In genomic region chr19:3414268-3414733, GRCm38 (mm10) we compare ENCODE assay signal across 8 mouse cellular contexts. TPM values are rescaled to one million over a fixed set of nuclear protein-coding genes. Genes with fewer than 3 reads are reported as not detected.
DNase-seq lines count a peak whose midpoint lies in the region; ATAC-seq lines count a peak whose summit lies in the region.

Gene Gal, minus strand, starts transcription at chr19:3414544.

- peak; percentile 34 for DNase-seq in gastrocnemius, postnatal 14 days
- DNase-seq in gastrocnemius, adult 18-20 months (ENCODE audit: low spot score): no peak
- DNase-seq in adrenal gland, adult 8-10 months: no peak
- DNase-seq in kidney, postnatal 10 days: peak; percentile 59
- peak; percentile 31 for DNase-seq in midbrain, embryonic 10.5 days (ENCODE audit: low spot score)
- no peak for DNase-seq in thymus, postnatal 10 days (ENCODE audit: low spot score in 2 of 2)

- peak within 1 kb of the TSS; percentile 43; the same call in 1 of the 2 replicates for H3K9ac ChIP-seq in heart, embryonic 11.5 days (ENCODE audit: low read depth, low read length)
- H3K9ac ChIP-seq in stomach, embryonic 16.5 days (ENCODE audit: low read length): peak within 1 kb of the TSS; percentile 36

- H3K4me2 ChIP-seq in heart, embryonic 11.5 days: peak within 1 kb of the TSS; percentile 68
- H3K4me2 ChIP-seq in stomach, embryonic 16.5 days (ENCODE audit: low read depth, low read length): peak within 1 kb of the TSS; percentile 62

- peaks cover 37% of the 10 kb centered on the region for H3K27me3 ChIP-seq in heart, embryonic 11.5 days (ENCODE audit: control insufficient read depth, insufficient read depth, low read length)
- H3K27me3 ChIP-seq in midbrain, embryonic 10.5 days (ENCODE audit: low read depth, poor library complexity, severe bottlenecking): peaks cover 40% of the 10 kb centered on the region
- H3K27me3 ChIP-seq in stomach, embryonic 16.5 days (ENCODE audit: control insufficient read depth, insufficient read depth, low read length): peaks cover 19% of the 10 kb centered on the region

- intact Hi-C loops in gastrocnemius, postnatal 14 days (cut with DNase I; ENCODE audit: low total_unique reads): no loop called here

- peak within 1 kb of the TSS; percentile 40 for H3K4me3 ChIP-seq in heart, embryonic 11.5 days (ENCODE audit: low read depth, low read length)
- H3K4me3 ChIP-seq in midbrain, embryonic 10.5 days: peak within 1 kb of the TSS; percentile 51
- peak within 1 kb of the TSS; percentile 37 for H3K4me3 ChIP-seq in stomach, embryonic 16.5 days (replicated peaks; ENCODE audit: low read length)

- H3K9me3 ChIP-seq in heart, embryonic 11.5 days (replicated peaks; ENCODE audit: control insufficient read depth, low read length): peaks cover 3% of the 10 kb centered on the region; the same call in 1 of the 2 replicates
- H3K9me3 ChIP-seq in midbrain, embryonic 10.5 days (replicated peaks): no peaks in the 10 kb centered on the region
- H3K9me3 ChIP-seq in stomach, embryonic 16.5 days (replicated peaks; ENCODE audit: control insufficient read depth, low read length): no peaks in the 10 kb centered on the region

- 0 out of 2 replicates have a peak, but pooled peaks cover 3% of the 10 kb centered on the region for H3K4me1 ChIP-seq in heart, embryonic 11.5 days (ENCODE audit: control insufficient read depth, insufficient read depth, low read length)
- H3K4me1 ChIP-seq in midbrain, embryonic 10.5 days: peaks cover 23% of the 10 kb centered on the region
- peaks cover 7% of the 10 kb centered on the region; the same call in 1 of the 2 replicates for H3K4me1 ChIP-seq in stomach, embryonic 16.5 days (ENCODE audit: control insufficient read depth, insufficient read depth, low read length)

- H3K27ac ChIP-seq in heart, embryonic 11.5 days (ENCODE audit: low read depth, low read length): no peak within 1 kb of the TSS
- H3K27ac ChIP-seq in midbrain, embryonic 10.5 days (replicated peaks): peak within 1 kb of the TSS; percentile 55
- no peak within 1 kb of the TSS for H3K27ac ChIP-seq in stomach, embryonic 16.5 days (ENCODE audit: low read length)

- ATAC-seq in heart, embryonic 11.5 days (replicated peaks; ENCODE audit: insufficient number of reproducible peaks, low FRiP score, low TSS enrichment): 0 out of 2 replicates have a peak, but pooled peaks have one; percentile 46
- 0 out of 2 replicates have a peak, but pooled peaks have one; percentile 9 for ATAC-seq in stomach, embryonic 16.5 days (ENCODE audit: insufficient read depth, low FRiP score)

- no peaks in the 10 kb centered on the region for H3K36me3 ChIP-seq in heart, embryonic 11.5 days (ENCODE audit: control insufficient read depth, insufficient read depth, low read length)
- no peaks in the 10 kb centered on the region for H3K36me3 ChIP-seq in midbrain, embryonic 10.5 days
- no peaks in the 10 kb centered on the region for H3K36me3 ChIP-seq in stomach, embryonic 16.5 days (ENCODE audit: control insufficient read depth, insufficient read depth, low read length)

- WGBS in heart, embryonic 11.5 days (ENCODE audit: insufficient replicate concordance): 3% methylated on average over 37 of the region's 37 CpGs
- 4% methylated on average over 37 of the region's 37 CpGs for WGBS in midbrain, embryonic 10.5 days
- 4% methylated on average over 37 of the region's 37 CpGs for WGBS in stomach, embryonic 16.5 days

RNA-seq across cellular contexts. Expression of gene Gal, which starts in this region (rescaled TPM):
- total RNA-seq in gastrocnemius, postnatal 14 days (2021): under 1 TPM in 1 of 2 experiments, not detected in 1; 0.33 TPM
- under 1 TPM; 0.30 to 0.36 TPM for total RNA-seq in gastrocnemius, adult 18-20 months (2021)
- 100 to 1,000 TPM in 1 of 4 experiments, 10 to 100 TPM in 3; 72.9 to 102 (median 81.8) TPM for total RNA-seq in adrenal gland, adult 8-10 months (2022)
- 14.0 TPM in 2 replicates for polyA plus RNA-seq in heart, embryonic 11.5 days (2014; fragmentation: Nextera tagmentation; extraction: Ambion mirVana)
- polyA plus RNA-seq in midbrain, embryonic 10.5 days (2016; fragmentation: Nextera tagmentation; extraction: Ambion mirVana): 4.4 and 6.1 TPM in 2 replicates
- 9.9 and 13.7 TPM in 2 replicates for polyA plus RNA-seq in stomach, embryonic 16.5 days (2015; fragmentation: Nextera tagmentation; extraction: Ambion mirVana)

Comparison
In these comparisons a context has a peak if more than half of its experiments do, and no peak if none do; other contexts are left out.
1. RNA of gene Gal (total RNA-seq): 72.9 to 102 TPM in adrenal gland, adult 8-10 months; 0.30 to 0.36 TPM in gastrocnemius, adult 18-20 months and 0.33 TPM in gastrocnemius, postnatal 14 days; every median in the first group is over 10 times any median in the second.
2. Peak in DNase-seq in gastrocnemius, postnatal 14 days; RNA of the gene not detected or under 1 TPM.
3. DNase-seq: peak in kidney, postnatal 10 days (single experiment) and midbrain, embryonic 10.5 days (single experiment); none in gastrocnemius, adult 18-20 months (single experiment), adrenal gland, adult 8-10 months (single experiment) and thymus, postnatal 10 days (0 of 2).
4. Peak in every context shown above with its lines, with median percentiles within 50 percentile points of each other: H3K4me3 ChIP-seq.